Mouse (Mus musculus): Measurements from ENCODE around the gene Gm2001. TPM values are rescaled to one million over a fixed set of nuclear protein-coding genes. Genes with fewer than 3 reads are reported as not detected.

Gm2001 gene
- polyA plus RNA-seq, 1 experiment from 2014 or later: not detected

Other genes starting within 250 kb of the Gm2001 start
- gene Oog1, start 239.7 kb downstream of the Gm2001 start, polyA plus RNA-seq (2015; fragmentation: Nextera tagmentation; extraction: Ambion mirVana): not detected in 2 replicates
- not detected in 2 replicates for gene Gm4027, start 223.5 kb downstream of the Gm2001 start, polyA plus RNA-seq (2015; fragmentation: Nextera tagmentation; extraction: Ambion mirVana)
- gene Gm16381, start 197.7 kb downstream of the Gm2001 start, polyA plus RNA-seq (2015; fragmentation: Nextera tagmentation; extraction: Ambion mirVana): not detected in 2 replicates
- not detected in 2 replicates for gene Gm21319, start 66.6 kb downstream of the Gm2001 start, polyA plus RNA-seq (2015; fragmentation: Nextera tagmentation; extraction: Ambion mirVana)
- gene Gm21936, start 46.8 kb downstream of the Gm2001 start, polyA plus RNA-seq (2015; fragmentation: Nextera tagmentation; extraction: Ambion mirVana): not detected in 2 replicates
- gene BB287469, start 25.8 kb downstream of the Gm2001 start, polyA plus RNA-seq (2015; fragmentation: Nextera tagmentation; extraction: Ambion mirVana): not detected in 2 replicates
- gene Gm2016, start 31.7 kb upstream of the Gm2001 start, polyA plus RNA-seq (2015; fragmentation: Nextera tagmentation; extraction: Ambion mirVana): not detected in 2 replicates
- not detected in 2 replicates for gene Gm2022, start 53.0 kb upstream of the Gm2001 start, polyA plus RNA-seq (2015; fragmentation: Nextera tagmentation; extraction: Ambion mirVana)
- not detected in 2 replicates for gene Gm2035, start 77.5 kb upstream of the Gm2001 start, polyA plus RNA-seq (2015; fragmentation: Nextera tagmentation; extraction: Ambion mirVana)
- not detected in 2 replicates for gene Gm2042, start 111.7 kb upstream of the Gm2001 start, polyA plus RNA-seq (2015; fragmentation: Nextera tagmentation; extraction: Ambion mirVana)
- not detected in 2 replicates for gene Gm2075, start 169.5 kb upstream of the Gm2001 start, polyA plus RNA-seq (2015; fragmentation: Nextera tagmentation; extraction: Ambion mirVana)
- gene Gm6803, start 176.4 kb upstream of the Gm2001 start, polyA plus RNA-seq (2015; fragmentation: Nextera tagmentation; extraction: Ambion mirVana): not detected in 2 replicates
- not detected in 2 replicates for gene Gm2056, start 184.7 kb upstream of the Gm2001 start, polyA plus RNA-seq (2015; fragmentation: Nextera tagmentation; extraction: Ambion mirVana)
- gene Gm16368, start 241.4 kb upstream of the Gm2001 start, polyA plus RNA-seq (2015; fragmentation: Nextera tagmentation; extraction: Ambion mirVana): not detected in 2 replicates

Data from kidney, embryonic 15.5 days (tissue).